Mouse (Mus musculus): ENCODE measurements around the gene Abcc1.

DNA sequence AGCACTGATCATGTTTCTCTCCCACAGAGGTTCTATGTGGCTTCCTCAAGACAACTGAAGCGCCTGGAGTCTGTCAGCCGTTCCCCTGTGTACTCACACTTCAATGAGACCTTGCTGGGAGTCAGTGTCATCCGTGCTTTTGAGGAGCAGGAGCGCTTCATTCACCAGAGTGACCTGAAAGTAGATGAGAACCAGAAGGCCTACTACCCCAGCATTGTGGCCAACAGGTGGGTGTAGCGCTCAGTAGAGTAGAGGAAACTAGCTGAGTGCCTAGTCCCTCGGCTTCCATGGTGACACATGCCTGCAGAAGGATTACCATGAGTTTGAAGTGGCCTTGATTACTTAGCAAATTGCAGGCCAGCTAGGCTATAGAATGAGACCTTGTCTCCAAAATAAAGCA is 103.7 kb downstream of the Abcc1 start:
- TF ChIP-seq POLR2A (IDR thresholded peaks at IDR 0.05; ENCODE audit: extremely low read depth, insufficient read depth, low read length): no peak
- TF ChIP-seq CTCF (IDR thresholded peaks at IDR 0.05; ENCODE audit: low read depth, low read length): no peak

Measured in liver, adult 2 months (tissue).